8 mouse cellular contexts compared by ENCODE assay signal in genomic region chr13:115100381-115101177, GRCm38 (mm10). TPM values are rescaled to one million over a fixed set of nuclear protein-coding genes. Genes with fewer than 3 reads are reported as not detected.
DNase-seq lines count a peak whose midpoint lies in the region; ATAC-seq lines count a peak whose summit lies in the region.

No protein-coding gene starts in this region.

- WGBS in kidney, embryonic 16.5 days, result 28% methylated on average over 11 of the region's 11 CpGs
- WGBS in embryonic facial prominence, embryonic 12.5 days, result 29% methylated on average over 11 of the region's 11 CpGs
- 34% methylated on average over 11 of the region's 11 CpGs for WGBS in hindbrain, embryonic 16.5 days
- 37% methylated on average over 11 of the region's 11 CpGs for WGBS in midbrain, embryonic 14.5 days

- H3K27ac ChIP-seq in kidney, embryonic 16.5 days (ENCODE audit: low read length), result peak overlapping the region; percentile 95
- H3K27ac ChIP-seq in embryonic facial prominence, embryonic 12.5 days, result no peak overlapping the region
- no peak overlapping the region for H3K27ac ChIP-seq in hindbrain, embryonic 16.5 days (ENCODE audit: low read depth, low read length)
- H3K27ac ChIP-seq in midbrain, embryonic 14.5 days (replicated peaks; ENCODE audit: low read depth, low read length), result no peak overlapping the region

- H3K4me2 ChIP-seq in kidney, embryonic 16.5 days (replicated peaks; ENCODE audit: low read depth, low read length), result peak overlapping the region; percentile 70
- H3K4me2 ChIP-seq in embryonic facial prominence, embryonic 12.5 days (replicated peaks), result peak overlapping the region; percentile 91
- peak overlapping the region; percentile 84 for H3K4me2 ChIP-seq in hindbrain, embryonic 16.5 days (ENCODE audit: low read length)
- H3K4me2 ChIP-seq in midbrain, embryonic 14.5 days (ENCODE audit: low read length), result peak overlapping the region; percentile 86

- no peak for ATAC-seq in kidney, embryonic 16.5 days (ENCODE audit: low FRiP score, low TSS enrichment)
- no peak for ATAC-seq in embryonic facial prominence, embryonic 12.5 days (ENCODE audit: insufficient number of reproducible peaks, insufficient read depth, low FRiP score, low TSS enrichment)
- ATAC-seq in hindbrain, embryonic 16.5 days, result no peak
- ATAC-seq in midbrain, embryonic 14.5 days (ENCODE audit: low FRiP score, low TSS enrichment), result no peak

- H3K4me3 ChIP-seq in kidney, embryonic 16.5 days (ENCODE audit: low read length), result peak overlapping the region; percentile 82
- peak overlapping the region; percentile 49 for H3K4me3 ChIP-seq in embryonic facial prominence, embryonic 12.5 days
- H3K4me3 ChIP-seq in hindbrain, embryonic 16.5 days (ENCODE audit: low read length), result peak overlapping the region; percentile 56
- H3K4me3 ChIP-seq in midbrain, embryonic 14.5 days (replicated peaks; ENCODE audit: low read depth, low read length), result peak overlapping the region; percentile 41

- H3K4me1 ChIP-seq in kidney, embryonic 16.5 days (ENCODE audit: insufficient read depth, low read length), result peaks cover 23% of the 10 kb centered on the region
- peaks cover 5% of the 10 kb centered on the region; the same call in 1 of the 2 replicates for H3K4me1 ChIP-seq in embryonic facial prominence, embryonic 12.5 days
- peaks cover 7% of the 10 kb centered on the region for H3K4me1 ChIP-seq in hindbrain, embryonic 16.5 days (ENCODE audit: control insufficient read depth, insufficient read depth, low read depth, low read length)
- H3K4me1 ChIP-seq in midbrain, embryonic 14.5 days (ENCODE audit: control insufficient read depth, insufficient read depth, low read length), result no peaks in the 10 kb centered on the region; the same call in 1 of the 2 replicates

- no peaks in the 10 kb centered on the region for H3K27me3 ChIP-seq in kidney, embryonic 16.5 days (ENCODE audit: insufficient read depth, low read length)
- no peaks in the 10 kb centered on the region; the same call in 1 of the 2 replicates for H3K27me3 ChIP-seq in embryonic facial prominence, embryonic 12.5 days
- H3K27me3 ChIP-seq in hindbrain, embryonic 16.5 days (replicated peaks; ENCODE audit: control insufficient read depth, insufficient read depth, low read length), result peaks cover 12% of the 10 kb centered on the region
- peaks cover 14% of the 10 kb centered on the region for H3K27me3 ChIP-seq in midbrain, embryonic 14.5 days (ENCODE audit: control insufficient read depth, insufficient read depth, low read length)

- no peaks in the 10 kb centered on the region for H3K36me3 ChIP-seq in kidney, embryonic 16.5 days (ENCODE audit: insufficient read depth, low read length)
- no peaks in the 10 kb centered on the region for H3K36me3 ChIP-seq in embryonic facial prominence, embryonic 12.5 days
- no peaks in the 10 kb centered on the region for H3K36me3 ChIP-seq in hindbrain, embryonic 16.5 days (ENCODE audit: control insufficient read depth, insufficient read depth, low read length)
- no peaks in the 10 kb centered on the region for H3K36me3 ChIP-seq in midbrain, embryonic 14.5 days (ENCODE audit: control insufficient read depth, insufficient read depth, low read length)

- no peaks in the 10 kb centered on the region for H3K9me3 ChIP-seq in kidney, embryonic 16.5 days (ENCODE audit: low read length)
- H3K9me3 ChIP-seq in embryonic facial prominence, embryonic 12.5 days, result no peaks in the 10 kb centered on the region
- no peaks in the 10 kb centered on the region for H3K9me3 ChIP-seq in hindbrain, embryonic 16.5 days (ENCODE audit: control insufficient read depth, low read length)
- H3K9me3 ChIP-seq in midbrain, embryonic 14.5 days (ENCODE audit: control insufficient read depth, low read length), result no peaks in the 10 kb centered on the region

- DNase-seq in kidney, postnatal 4 days, result no peak
- no peak for DNase-seq in midbrain, embryonic 14.5 days
- no peak for DNase-seq in cerebellum, adult 11-12 months
- DNase-seq in cerebellum, adult 18-20 months, result no peak
- DNase-seq in urinary bladder, adult 18-20 months (ENCODE audit: low spot score in 2 of 2), result no peak

- peak overlapping the region; percentile 89 for H3K9ac ChIP-seq in kidney, embryonic 16.5 days (replicated peaks; ENCODE audit: low read length)
- H3K9ac ChIP-seq in embryonic facial prominence, embryonic 12.5 days, result peak overlapping the region; percentile 54; the same call in 1 of the 2 replicates
- no peak overlapping the region for H3K9ac ChIP-seq in hindbrain, embryonic 16.5 days (ENCODE audit: low read depth, low read length)
- H3K9ac ChIP-seq in midbrain, embryonic 14.5 days (replicated peaks; ENCODE audit: low read length), result no peak overlapping the region; the same call in 1 of the 2 replicates

RNA-seq across cellular contexts. Expression of gene Gm49395, which starts 1.1 kb away (rescaled TPM):
- polyA plus RNA-seq in kidney, embryonic 16.5 days (2015; fragmentation: Nextera tagmentation; extraction: Ambion mirVana), result 6.7 and 8.8 TPM in 2 replicates
- polyA plus RNA-seq in embryonic facial prominence, embryonic 12.5 days (2016; fragmentation: Nextera tagmentation; extraction: Ambion mirVana), result 2.4 and 2.5 TPM in 2 replicates
- 2.4 and 3.4 TPM in 2 replicates for polyA plus RNA-seq in hindbrain, embryonic 16.5 days (2015; fragmentation: Nextera tagmentation; extraction: Ambion mirVana)
- 2.3 and 4.2 TPM in 2 replicates for polyA plus RNA-seq in midbrain, embryonic 14.5 days (2014; fragmentation: Nextera tagmentation; extraction: Ambion mirVana)

RNA-seq across cellular contexts. Expression of gene Itga1, which starts 1.2 kb away (rescaled TPM):
- polyA plus RNA-seq in kidney, embryonic 16.5 days (2015; fragmentation: Nextera tagmentation; extraction: Ambion mirVana), result 32.2 and 32.5 TPM in 2 replicates
- 3.4 and 3.8 TPM in 2 replicates for polyA plus RNA-seq in embryonic facial prominence, embryonic 12.5 days (2016; fragmentation: Nextera tagmentation; extraction: Ambion mirVana)
- 6.2 TPM in 2 replicates for polyA plus RNA-seq in hindbrain, embryonic 16.5 days (2015; fragmentation: Nextera tagmentation; extraction: Ambion mirVana)
- 2.9 and 8.2 TPM in 2 replicates for polyA plus RNA-seq in midbrain, embryonic 14.5 days (2014; fragmentation: Nextera tagmentation; extraction: Ambion mirVana)

RNA-seq across cellular contexts. Expression of gene Pelo, which starts 10.6 kb away (rescaled TPM):
- 5.8 and 7.5 TPM in 2 replicates for polyA plus RNA-seq in kidney, embryonic 16.5 days (2015; fragmentation: Nextera tagmentation; extraction: Ambion mirVana)
- polyA plus RNA-seq in embryonic facial prominence, embryonic 12.5 days (2016; fragmentation: Nextera tagmentation; extraction: Ambion mirVana), result 6.2 and 6.3 TPM in 2 replicates
- polyA plus RNA-seq in hindbrain, embryonic 16.5 days (2015; fragmentation: Nextera tagmentation; extraction: Ambion mirVana), result 5.8 and 6.7 TPM in 2 replicates
- 5.7 and 6.2 TPM in 2 replicates for polyA plus RNA-seq in midbrain, embryonic 14.5 days (2014; fragmentation: Nextera tagmentation; extraction: Ambion mirVana)

Comparison
In these comparisons a context has a peak if more than half of its experiments do, and no peak if none do; other contexts are left out.
1. H3K9ac ChIP-seq: peak in kidney, embryonic 16.5 days (single experiment) and embryonic facial prominence, embryonic 12.5 days (single experiment); none in hindbrain, embryonic 16.5 days (single experiment) and midbrain, embryonic 14.5 days (single experiment).
2. Peak in every context shown above with its lines, with median percentiles within 50 percentile points of each other: H3K4me2 ChIP-seq and H3K4me3 ChIP-seq.